Mouse (Mus musculus) intestine, embryonic 15.5 days (tissue): Measurements from ENCODE around the gene Ergic1. TPM values are rescaled to one million over a fixed set of nuclear protein-coding genes. Genes with fewer than 3 reads are reported as not detected.

Experiments
- ATAC-seq: fragments of 200-750 bp; cut with Nextera tagmentation; 2 replicates; pipeline ENCODE4 v1.8.0; 2017; ENCODE audit warnings: moderate TSS enrichment, moderate library complexity
- H3K27ac ChIP-seq: fragments of 300-500 bp; sonication (generic); 2 replicates; pipeline ENCODE4 v1.5.1; 2015; ENCODE audit warnings: mild to moderate bottlenecking, inconsistent platforms
- H3K27me3 ChIP-seq: fragments of 300-500 bp; sonication (generic); replicated peaks from 2 replicates; pipeline ENCODE4 v1.6.1; 2015; ENCODE audit warnings: inconsistent platforms
- H3K36me3 ChIP-seq: fragments of 300-500 bp; sonication (generic); 2 replicates; pipeline ENCODE4 v1.6.1; 2015; ENCODE audit warnings: inconsistent platforms
- H3K4me1 ChIP-seq: fragments of 300-500 bp; sonication (generic); replicated peaks from 2 replicates; pipeline ENCODE4 v1.6.1; 2015; ENCODE audit warnings: inconsistent platforms
- H3K4me2 ChIP-seq: fragments of 300-500 bp; sonication (generic); replicated peaks from 2 replicates; pipeline ENCODE4 v1.6.1; 2015; ENCODE audit warnings: mild to moderate bottlenecking, inconsistent platforms
- H3K4me3 ChIP-seq: fragments of 300-500 bp; sonication (generic); replicated peaks from 2 replicates; pipeline ENCODE4 v1.5.1; 2015; ENCODE audit warnings: inconsistent platforms
- H3K9ac ChIP-seq: fragments of 300-500 bp; sonication (generic); 2 replicates; pipeline ENCODE4 v1.6.1; 2015; ENCODE audit warnings: inconsistent platforms
- H3K9me3 ChIP-seq: fragments of 300-500 bp; sonication (generic); 2 replicates; pipeline ENCODE4 v1.6.1; 2016; ENCODE audit warnings: inconsistent platforms
- WGBS: fragments of 180-500 bp; shearing (Covaris S2); methylation state at CpG from one replicate; pipeline ENCODE4 v1.1.7; 2015; 5-methylcytosine and 5-hydroxymethylcytosine counted together
- polyA plus RNA-seq: library from polyadenylated mRNA; unstranded; fragments of >200 nt; fragmentation: Nextera tagmentation; extraction: Ambion mirVana; gene quantifications from 2 replicates; pipeline ENCODE4 v1.2.1, GENCODE M21; 2015

Ergic1 gene
- polyA plus RNA-seq, 1 experiment from 2014 or later: 97.0 TPM

DNA sequence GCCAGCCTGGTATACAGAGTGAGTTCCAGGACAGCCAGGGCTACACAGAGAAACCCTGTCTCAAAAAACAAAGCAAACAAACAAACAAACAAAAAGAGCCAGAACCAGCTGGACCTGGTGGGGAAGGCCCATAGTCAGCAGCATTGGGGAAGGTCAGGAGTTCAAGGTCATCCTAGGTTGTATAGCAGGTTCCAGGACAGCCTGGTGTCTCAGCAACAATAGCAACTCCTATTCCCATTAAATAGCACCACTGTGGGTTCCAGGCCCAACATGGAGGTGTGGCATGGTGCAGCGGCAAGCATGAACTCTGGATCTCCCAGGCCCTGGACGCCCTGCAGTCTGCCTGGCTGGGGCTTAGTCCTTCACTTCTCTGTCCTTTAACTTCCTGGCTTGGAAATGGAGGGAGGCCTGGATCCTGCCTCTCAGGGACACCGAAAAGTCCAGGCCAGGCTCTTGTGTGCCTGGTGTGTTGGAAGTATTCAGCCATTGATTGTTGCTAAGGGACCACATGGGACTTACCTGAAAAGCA is 19.6 kb downstream of the Ergic1 start:
- Histone ChIP-seq H3K9ac (no peak overlapping the region), H3K27ac (no peak overlapping the region), H3K27me3 (no peaks in the 10 kb centered on the region), H3K4me2 (no peak overlapping the region), H3K4me1 (peaks cover 47% of the 10 kb centered on the region), H3K9me3 (no peaks in the 10 kb centered on the region), H3K36me3 (no peaks in the 10 kb centered on the region), H3K4me3 (no peak overlapping the region)
- ATAC-seq: no peak
- WGBS: 93% methylated on average over 3 of the region's 3 CpGs

DNA sequence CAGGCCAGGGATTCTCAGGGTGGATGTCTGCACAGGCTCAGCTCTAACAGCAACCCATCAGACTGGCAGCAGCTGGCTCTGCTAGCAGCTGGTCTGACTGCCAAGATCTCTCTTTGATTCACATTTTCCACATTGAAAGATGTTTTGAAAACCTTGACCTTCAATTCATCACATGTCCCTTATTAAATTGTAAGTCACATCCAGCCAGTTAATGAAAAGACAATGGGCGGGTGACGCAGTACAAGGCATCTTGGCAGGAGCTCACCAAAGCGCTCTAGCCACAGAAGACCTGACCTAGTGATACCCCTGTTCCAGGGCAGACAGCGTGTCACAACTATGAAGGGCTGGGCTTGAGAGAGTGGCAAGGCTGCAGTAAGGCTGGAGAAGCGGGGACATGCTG is 21.0 kb downstream of the Ergic1 start:
- Histone ChIP-seq H3K36me3 (no peaks in the 10 kb centered on the region), H3K27me3 (no peaks in the 10 kb centered on the region), H3K9me3 (no peaks in the 10 kb centered on the region), H3K27ac (0 out of 2 replicates have a peak overlapping the region, but pooled peaks have one; percentile 34), H3K4me1 (peaks cover 35% of the 10 kb centered on the region), H3K9ac (no peak overlapping the region), H3K4me2 (no peak overlapping the region), H3K4me3 (no peak overlapping the region)
- no peak for ATAC-seq
- WGBS: 88% methylated on average over 5 of the region's 5 CpGs

DNA sequence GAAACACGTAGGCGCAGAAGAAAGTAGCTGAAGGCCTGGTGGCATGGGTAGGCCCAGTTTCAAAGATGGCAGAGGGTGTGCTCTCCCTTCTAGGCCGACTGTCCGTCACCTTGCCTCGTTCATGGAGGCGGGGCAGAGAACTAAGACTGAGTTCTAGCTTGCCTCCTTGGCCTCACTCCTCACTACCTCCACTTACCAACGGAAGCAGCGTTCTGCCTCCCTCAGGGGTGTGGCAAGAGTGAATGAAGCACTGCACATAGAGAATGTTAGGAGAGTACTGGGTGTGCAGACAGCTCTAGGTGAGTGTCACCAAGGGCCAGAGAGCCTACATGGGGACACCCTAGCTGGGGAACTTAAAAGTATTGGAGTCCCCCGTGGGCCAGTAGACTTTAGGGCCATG is 21.8 kb downstream of the Ergic1 start:
- no peak overlapping the region for H3K9ac ChIP-seq
- WGBS: 89% methylated on average over 9 of the region's 9 CpGs
- no peak overlapping the region for H3K4me2 ChIP-seq
- H3K36me3 ChIP-seq: no peaks in the 10 kb centered on the region
- no peaks in the 10 kb centered on the region for H3K9me3 ChIP-seq
- peaks cover 34% of the 10 kb centered on the region for H3K4me1 ChIP-seq
- no peaks in the 10 kb centered on the region for H3K27me3 ChIP-seq
- H3K27ac ChIP-seq: no peak overlapping the region
- ATAC-seq: no peak
- no peak overlapping the region for H3K4me3 ChIP-seq

DNA sequence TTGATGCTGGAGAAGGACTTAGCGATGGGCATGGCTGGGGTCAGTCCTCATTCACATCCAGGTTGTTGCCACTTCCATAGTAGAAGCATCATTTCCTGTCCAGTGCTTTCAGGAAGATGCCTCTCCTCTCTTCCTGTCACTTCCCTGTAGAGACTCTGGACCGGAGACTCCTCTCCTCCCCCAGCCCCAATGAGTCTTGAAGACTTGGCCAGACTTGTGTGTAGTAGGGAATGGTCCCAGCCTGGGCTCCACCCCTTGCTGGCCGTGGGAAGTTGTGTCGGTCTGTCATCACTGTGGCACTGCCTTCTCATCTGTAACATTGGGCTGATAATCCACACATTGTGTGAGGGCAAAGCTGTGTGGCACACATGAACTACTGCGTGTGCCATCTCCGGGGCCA is 22.3 kb downstream of the Ergic1 start:
- WGBS: 80% methylated on average over 6 of the region's 6 CpGs

DNA sequence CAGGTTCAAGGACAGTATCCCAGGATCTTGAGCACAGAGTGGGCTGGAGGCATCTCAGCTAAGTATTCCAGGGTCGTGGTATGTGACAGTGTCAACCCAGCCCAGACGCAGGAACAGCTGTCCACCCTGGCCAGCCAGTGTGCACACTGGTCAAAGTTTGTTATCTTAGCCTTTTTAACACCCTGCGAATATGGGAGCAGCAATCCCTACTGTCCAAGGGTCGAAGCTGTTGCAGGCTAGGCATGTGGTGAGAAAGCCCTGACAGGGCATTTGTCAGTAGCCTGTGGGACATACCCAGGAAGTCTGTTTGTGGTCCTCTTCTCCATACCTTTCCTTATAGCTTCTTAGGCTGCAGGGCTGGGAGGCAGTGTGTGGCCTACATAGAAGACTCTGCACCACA is 22.8 kb downstream of the Ergic1 start:
- Histone ChIP-seq H3K9me3 (no peaks in the 10 kb centered on the region), H3K4me2 (peak overlapping the region; percentile 24), H3K4me1 (peaks cover 34% of the 10 kb centered on the region), H3K27me3 (no peaks in the 10 kb centered on the region), H3K27ac (peak overlapping the region; percentile 79), H3K9ac (no peak overlapping the region), H3K36me3 (no peaks in the 10 kb centered on the region), H3K4me3 (no peak overlapping the region)
- ATAC-seq: peak; percentile 52
- 43% methylated on average over 4 of the region's 4 CpGs for WGBS

More for the DNA sequence above, 22.3 kb downstream of the Ergic1 start:
- Histone ChIP-seq H3K9ac (no peak overlapping the region), H3K4me1 (peaks cover 34% of the 10 kb centered on the region), H3K4me3 (no peak overlapping the region), H3K4me2 (peak overlapping the region; percentile 24; the same call in 1 of the 2 replicates), H3K27me3 (no peaks in the 10 kb centered on the region), H3K27ac (peak overlapping the region; percentile 79), H3K36me3 (no peaks in the 10 kb centered on the region), H3K9me3 (no peaks in the 10 kb centered on the region)
- ATAC-seq: no peak

DNA sequence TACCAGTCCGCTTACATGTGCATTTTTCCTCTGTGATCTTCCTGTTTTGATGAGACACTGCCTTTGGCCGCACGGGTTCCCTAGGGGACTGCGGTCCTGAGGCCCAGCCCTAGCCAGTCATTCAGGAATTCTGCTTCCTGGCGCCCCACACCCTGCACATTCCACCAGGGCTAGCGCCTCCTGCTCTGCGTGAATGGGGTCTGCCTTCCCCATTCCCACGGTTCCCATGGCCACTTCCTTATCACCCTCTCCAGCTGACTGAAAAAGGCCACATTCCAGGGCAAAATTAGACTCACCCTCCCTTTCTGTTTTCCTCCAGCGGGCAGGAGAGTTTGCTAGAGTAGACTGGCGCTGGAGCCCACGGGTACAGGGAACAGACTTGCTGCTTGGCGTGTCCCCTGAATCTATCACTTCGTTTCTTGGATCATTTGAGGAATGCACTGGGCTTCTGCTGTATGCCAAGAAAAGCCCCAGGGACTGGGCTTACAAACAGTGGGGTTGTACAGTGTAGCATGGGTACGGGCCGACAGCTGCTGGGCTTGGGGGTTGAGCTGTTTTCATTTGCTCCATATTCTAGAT is 23.4 kb downstream of the Ergic1 start:
- ATAC-seq: peak; percentile 87
- Histone ChIP-seq H3K9ac (no peak overlapping the region), H3K4me1 (peaks cover 34% of the 10 kb centered on the region), H3K27ac (peak overlapping the region; percentile 79), H3K27me3 (no peaks in the 10 kb centered on the region), H3K4me3 (no peak overlapping the region), H3K4me2 (peak overlapping the region; percentile 24), H3K36me3 (no peaks in the 10 kb centered on the region), H3K9me3 (no peaks in the 10 kb centered on the region)
- 30% methylated on average over 15 of the region's 15 CpGs for WGBS

DNA sequence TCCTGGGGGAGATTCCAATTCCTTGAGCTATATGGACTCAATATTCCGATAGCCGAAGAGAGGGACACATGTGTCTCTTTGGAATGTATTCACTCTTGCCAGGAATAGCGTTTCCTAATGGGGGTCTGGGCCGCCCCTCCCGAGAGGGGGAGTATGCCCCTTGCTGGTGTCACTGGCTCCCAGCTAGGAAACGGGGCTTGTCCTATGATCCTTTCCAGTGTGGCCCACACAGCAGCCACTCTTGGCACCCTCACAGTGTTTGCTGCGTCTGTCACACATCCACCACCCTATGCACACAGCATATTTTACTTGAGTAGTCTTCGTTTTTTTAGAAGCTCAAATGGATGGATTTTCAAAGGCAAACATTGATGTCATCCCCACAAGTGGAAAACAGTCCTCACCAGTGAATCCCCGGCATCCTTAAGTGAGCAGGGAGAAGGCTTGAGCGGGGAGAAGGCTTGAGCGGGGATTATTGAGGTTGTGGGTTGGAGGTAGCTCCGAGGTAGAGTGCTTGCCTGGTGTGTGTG is 26.7 kb downstream of the Ergic1 start:
- Histone ChIP-seq H3K9ac (no peak overlapping the region), H3K9me3 (no peaks in the 10 kb centered on the region), H3K4me3 (no peak overlapping the region), H3K27me3 (no peaks in the 10 kb centered on the region), H3K4me1 (peaks cover 24% of the 10 kb centered on the region), H3K27ac (no peak overlapping the region), H3K4me2 (no peak overlapping the region), H3K36me3 (peaks cover 6% of the 10 kb centered on the region; the same call in 1 of the 2 replicates)
- 87% methylated on average over 12 of the region's 12 CpGs for WGBS
- no peak for ATAC-seq

DNA sequence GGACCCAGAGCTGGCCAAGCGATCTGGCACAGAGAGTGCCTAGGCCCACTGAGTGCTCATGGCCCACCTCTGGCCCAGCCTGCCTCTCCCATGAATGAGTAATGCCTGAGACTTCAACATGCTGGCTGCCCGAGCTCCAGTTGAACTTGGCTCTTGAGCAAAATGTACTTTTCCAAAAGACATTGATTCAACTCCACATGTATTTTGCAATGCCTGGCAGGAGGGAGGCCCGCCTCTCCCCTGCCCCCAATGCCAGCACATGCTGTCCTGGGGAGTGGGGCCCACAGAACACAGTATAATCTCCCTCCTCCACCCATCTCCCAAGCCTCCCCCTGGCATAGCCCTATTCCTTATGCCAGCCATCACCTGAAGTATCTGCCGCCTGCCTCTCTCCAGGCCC is 31.2 kb downstream of the Ergic1 start:
- WGBS: 86% methylated on average over 4 of the region's 4 CpGs
- ATAC-seq: no peak
- Histone ChIP-seq H3K4me1 (peaks cover 14% of the 10 kb centered on the region), H3K9me3 (no peaks in the 10 kb centered on the region), H3K27ac (no peak overlapping the region), H3K36me3 (peaks cover 6% of the 10 kb centered on the region; the same call in 1 of the 2 replicates), H3K27me3 (no peaks in the 10 kb centered on the region), H3K4me2 (no peak overlapping the region), H3K4me3 (no peak overlapping the region), H3K9ac (no peak overlapping the region)

DNA sequence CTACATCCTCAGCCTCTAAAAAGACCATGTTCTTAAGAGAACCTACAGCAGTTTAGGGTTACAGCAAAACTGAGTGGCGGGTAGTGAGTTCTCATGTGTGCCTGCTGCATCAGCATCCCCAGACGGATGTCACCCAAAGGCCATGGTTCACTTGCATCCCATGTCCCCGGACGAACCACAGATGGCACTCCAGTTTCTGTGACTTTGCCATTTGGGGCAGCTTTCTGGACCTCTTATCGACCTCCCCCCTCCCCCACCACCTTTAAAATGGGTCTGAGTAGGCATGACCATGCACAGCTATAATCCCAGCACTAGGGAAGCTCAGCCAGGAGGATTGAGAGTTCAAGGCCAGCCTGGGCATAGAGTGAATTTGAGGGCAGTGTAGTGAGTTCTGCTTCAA is 31.9 kb downstream of the Ergic1 start:
- ATAC-seq: no peak
- Histone ChIP-seq H3K9me3 (no peaks in the 10 kb centered on the region), H3K27me3 (no peaks in the 10 kb centered on the region), H3K4me3 (no peak overlapping the region), H3K4me1 (peaks cover 14% of the 10 kb centered on the region), H3K4me2 (no peak overlapping the region), H3K27ac (no peak overlapping the region), H3K36me3 (peaks cover 6% of the 10 kb centered on the region; the same call in 1 of the 2 replicates), H3K9ac (no peak overlapping the region)
- 91% methylated on average over 5 of the region's 5 CpGs for WGBS

DNA sequence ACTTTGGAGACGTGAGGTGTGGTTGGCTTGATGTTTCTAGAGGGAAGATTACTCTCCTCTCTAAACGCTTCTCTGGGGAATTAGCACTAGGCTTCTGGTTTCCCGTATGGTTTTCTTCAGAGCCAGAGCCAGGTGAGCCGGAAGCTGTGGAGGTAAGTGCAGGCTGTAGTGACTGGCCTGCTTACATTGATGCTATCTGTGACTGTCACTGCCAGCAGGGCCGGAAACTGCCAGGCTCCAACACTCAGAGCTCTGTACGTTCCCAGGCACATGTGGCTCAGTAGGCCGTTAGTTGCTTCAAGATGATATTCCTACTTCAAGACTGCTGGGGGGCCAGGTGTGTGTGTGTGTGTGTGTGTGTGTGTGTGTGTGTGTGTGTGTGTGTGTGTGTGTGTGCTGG is 32.9 kb downstream of the Ergic1 start:
- H3K4me1 ChIP-seq: peaks cover 14% of the 10 kb centered on the region
- H3K9me3 ChIP-seq: no peaks in the 10 kb centered on the region
- H3K27me3 ChIP-seq: no peaks in the 10 kb centered on the region
- H3K4me3 ChIP-seq: no peak overlapping the region
- no peak overlapping the region for H3K27ac ChIP-seq
- H3K4me2 ChIP-seq: no peak overlapping the region
- H3K9ac ChIP-seq: no peak overlapping the region
- WGBS: 84% methylated on average over 7 of the region's 7 CpGs
- peaks cover 6% of the 10 kb centered on the region; the same call in 1 of the 2 replicates for H3K36me3 ChIP-seq
- ATAC-seq: no peak

DNA sequence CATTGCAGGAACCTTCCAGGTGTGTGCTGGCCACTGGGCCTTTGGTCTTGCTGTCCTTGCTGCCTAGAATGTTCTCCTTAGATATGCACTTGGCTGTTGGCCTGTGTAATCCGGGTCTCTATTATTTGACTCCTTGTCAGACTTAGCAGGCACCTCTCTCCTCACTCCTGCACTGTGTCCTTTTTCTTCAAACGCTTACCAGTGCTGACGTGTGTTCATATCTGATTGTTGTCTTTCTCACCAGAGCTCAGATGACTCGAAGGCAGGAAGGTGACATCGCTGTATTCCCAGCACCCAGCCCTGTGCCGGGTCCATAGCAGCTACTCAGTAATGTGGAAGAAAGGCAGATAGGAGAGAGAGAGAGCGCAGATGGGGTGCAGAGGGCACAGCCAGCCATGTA is 33.7 kb downstream of the Ergic1 start:
- ATAC-seq: no peak
- H3K9me3 ChIP-seq: no peaks in the 10 kb centered on the region
- 77% methylated on average over 7 of the region's 7 CpGs for WGBS
- no peak overlapping the region for H3K4me3 ChIP-seq
- no peaks in the 10 kb centered on the region for H3K27me3 ChIP-seq
- peaks cover 6% of the 10 kb centered on the region; the same call in 1 of the 2 replicates for H3K36me3 ChIP-seq
- no peak overlapping the region for H3K4me2 ChIP-seq
- no peak overlapping the region for H3K9ac ChIP-seq
- peak overlapping the region; percentile 56; the same call in 1 of the 2 replicates for H3K27ac ChIP-seq
- H3K4me1 ChIP-seq: peaks cover 14% of the 10 kb centered on the region

DNA sequence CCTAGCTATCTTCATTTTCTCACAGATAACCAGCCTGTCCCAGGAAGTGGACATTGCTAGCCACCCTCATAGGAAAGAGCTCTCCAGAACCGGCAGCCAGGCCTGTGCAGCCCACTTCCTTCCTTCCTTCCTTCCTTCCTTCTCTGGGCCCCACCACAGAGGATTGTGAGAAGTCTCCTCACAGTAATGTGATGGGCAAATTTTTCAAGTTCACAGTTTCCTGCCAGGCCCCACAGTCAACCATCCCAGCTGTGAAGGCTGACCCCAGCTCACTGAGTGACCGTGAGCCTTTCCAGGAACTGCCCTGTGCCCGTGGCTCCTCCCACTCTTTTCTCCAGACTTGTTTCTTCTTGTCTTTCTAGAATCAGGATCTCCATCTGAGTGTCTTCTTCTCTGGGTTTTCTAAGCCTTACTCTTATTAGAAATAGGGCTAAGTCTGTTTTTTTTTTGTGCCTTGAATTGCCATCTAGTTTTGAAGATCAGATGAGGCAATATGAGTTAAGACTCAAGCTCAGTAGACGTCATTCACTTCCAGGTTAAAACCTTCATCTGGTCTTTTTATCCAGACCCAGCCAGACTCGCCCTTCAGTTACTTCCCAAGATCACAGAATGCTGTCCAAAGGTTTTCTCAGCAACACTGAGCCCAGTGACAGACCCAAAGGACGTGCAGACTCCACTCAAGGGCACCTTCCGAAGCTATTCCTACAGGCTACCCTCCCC is 34.3 kb downstream of the Ergic1 start:
- H3K27me3 ChIP-seq: no peaks in the 10 kb centered on the region
- peaks cover 14% of the 10 kb centered on the region for H3K4me1 ChIP-seq
- WGBS: 47% methylated on average over 7 of the region's 7 CpGs
- no peak overlapping the region for H3K4me3 ChIP-seq
- H3K9me3 ChIP-seq: no peaks in the 10 kb centered on the region
- H3K9ac ChIP-seq: no peak overlapping the region
- H3K36me3 ChIP-seq: peaks cover 6% of the 10 kb centered on the region; the same call in 1 of the 2 replicates
- no peak for ATAC-seq
- H3K27ac ChIP-seq: peak overlapping the region; percentile 56
- no peak overlapping the region for H3K4me2 ChIP-seq
